Comparison of ENCODE assay signal across 8 mouse cellular contexts in genomic region chr2:144215195-144215594, GRCm38 (mm10). TPM values are rescaled to one million over a fixed set of nuclear protein-coding genes. Genes with fewer than 3 reads are reported as not detected.
DNase-seq lines count a peak whose midpoint lies in the region; ATAC-seq and TF ChIP-seq lines count a peak whose summit lies in the region.

No protein-coding gene starts in this region.

- no peak for TF ChIP-seq POLR2A in lung, adult 2 months (IDR thresholded peaks at IDR 0.05; ENCODE audit: borderline replicate concordance, extremely low read depth, low read depth, low read length)

- no peak for TF ChIP-seq CTCF in lung, embryonic 14.5 days (IDR thresholded peaks at IDR 0.05; ENCODE audit: low read depth)
- no peak for TF ChIP-seq CTCF in lung, adult 2 months (IDR thresholded peaks at IDR 0.05; ENCODE audit: insufficient read depth, low read length)

- H3K9me3 ChIP-seq in lung, embryonic 14.5 days (ENCODE audit: low read depth, low read length): no peaks in the 10 kb centered on the region
- H3K9me3 ChIP-seq in forebrain, embryonic 12.5 days: no peaks in the 10 kb centered on the region
- H3K9me3 ChIP-seq in midbrain, embryonic 15.5 days: no peaks in the 10 kb centered on the region

- no peak overlapping the region for H3K4me2 ChIP-seq in lung, embryonic 14.5 days
- H3K4me2 ChIP-seq in forebrain, embryonic 12.5 days: peak overlapping the region; percentile 23
- no peak overlapping the region; the same call in 1 of the 2 replicates for H3K4me2 ChIP-seq in midbrain, embryonic 15.5 days

- H3K4me1 ChIP-seq in lung, embryonic 14.5 days (ENCODE audit: insufficient read depth): no peaks in the 10 kb centered on the region
- H3K4me1 ChIP-seq in lung, adult 2 months (ENCODE audit: control insufficient read depth, insufficient read depth, low read length): 0 out of 2 replicates have a peak, but pooled peaks cover under 1% of the 10 kb centered on the region
- H3K4me1 ChIP-seq in forebrain, embryonic 12.5 days: peaks cover 13% of the 10 kb centered on the region
- peaks cover 10% of the 10 kb centered on the region for H3K4me1 ChIP-seq in midbrain, embryonic 15.5 days

- no peaks in the 10 kb centered on the region for H3K36me3 ChIP-seq in lung, embryonic 14.5 days (ENCODE audit: insufficient read depth)
- no peaks in the 10 kb centered on the region for H3K36me3 ChIP-seq in forebrain, embryonic 12.5 days (replicated peaks)
- H3K36me3 ChIP-seq in midbrain, embryonic 15.5 days (replicated peaks): no peaks in the 10 kb centered on the region

- no peaks in the 10 kb centered on the region for H3K27me3 ChIP-seq in lung, embryonic 14.5 days (ENCODE audit: insufficient read depth, low read length)
- no peaks in the 10 kb centered on the region for H3K27me3 ChIP-seq in forebrain, embryonic 12.5 days
- H3K27me3 ChIP-seq in midbrain, embryonic 15.5 days (replicated peaks): no peaks in the 10 kb centered on the region

- WGBS in lung, embryonic 14.5 days: 19% methylated on average over 7 of the region's 7 CpGs
- 37% methylated on average over 7 of the region's 7 CpGs for WGBS in lung, adult 2 months
- 1% methylated on average over 7 of the region's 7 CpGs for WGBS in forebrain, embryonic 12.5 days
- WGBS in midbrain, embryonic 15.5 days: 4% methylated on average over 7 of the region's 7 CpGs

- H3K4me3 ChIP-seq in lung, embryonic 14.5 days (ENCODE audit: low read depth, low read length): no peak overlapping the region
- no peak overlapping the region for H3K4me3 ChIP-seq in lung, adult 2 months (replicated peaks; ENCODE audit: extremely low read depth, low read depth, low read length)
- H3K4me3 ChIP-seq in forebrain, embryonic 12.5 days (replicated peaks): no peak overlapping the region
- no peak overlapping the region for H3K4me3 ChIP-seq in midbrain, embryonic 15.5 days

- no peak overlapping the region for H3K27ac ChIP-seq in lung, embryonic 14.5 days (ENCODE audit: low read depth)
- H3K27ac ChIP-seq in forebrain, embryonic 12.5 days: peak overlapping the region; percentile 42; the same call in 1 of the 2 replicates
- H3K27ac ChIP-seq in midbrain, embryonic 15.5 days: peak overlapping the region; percentile 47; the same call in 1 of the 2 replicates

- ATAC-seq in lung, embryonic 14.5 days (ENCODE audit: insufficient read depth): no peak; the same call in 1 of the 2 replicates
- ATAC-seq in forebrain, embryonic 12.5 days (ENCODE audit: low FRiP score): peak; percentile 55; the same call in 1 of the 2 replicates
- peak; percentile 55 for ATAC-seq in midbrain, embryonic 15.5 days (replicated peaks)

- intact Hi-C loops in heart, postnatal 10 days (cut with DNase I): loop anchor here (2.0 to 10.0 kb wide), 4 partner anchors 128 to 240 kb away; partner anchors contain the start of gene Rrbp1

- H3K9ac ChIP-seq in lung, embryonic 14.5 days: no peak overlapping the region
- 0 out of 2 replicates have a peak overlapping the region, but pooled peaks have one; percentile 13 for H3K9ac ChIP-seq in forebrain, embryonic 12.5 days
- no peak overlapping the region for H3K9ac ChIP-seq in midbrain, embryonic 15.5 days

- peak; percentile 35 for DNase-seq in lung, embryonic 14.5 days
- no peak for DNase-seq in lung, adult 2 months
- peak; percentile 76 to 81 for DNase-seq in heart, postnatal 10 days
- DNase-seq in urinary bladder, postnatal 25 days (ENCODE audit: low spot score): no peak
- DNase-seq in cerebellum, adult 18-20 months: no peak
- no peak for DNase-seq in cerebellum, adult 9-10 months

RNA-seq across cellular contexts. Expression of gene Mgme1, which starts 55.3 kb away (rescaled TPM):
- 21.3 and 22.6 TPM in 2 replicates for polyA plus RNA-seq in lung, embryonic 14.5 days (2014; fragmentation: Nextera tagmentation; extraction: Ambion mirVana)
- 2.6 and 3.9 TPM in 2 replicates for polyA plus RNA-seq in lung, adult 2 months (2012; rRNA removed)
- 17.5 and 17.9 TPM in 2 replicates for polyA plus RNA-seq in forebrain, embryonic 12.5 days (2016; fragmentation: Nextera tagmentation; extraction: Ambion mirVana)
- total RNA-seq in heart, postnatal 10 days (2021): 10 to 100 TPM in 1 of 2 experiments, 1 to 10 TPM in 1; 9.8 to 11.5 TPM
- polyA plus RNA-seq in midbrain, embryonic 15.5 days (2015; fragmentation: Nextera tagmentation; extraction: Ambion mirVana): 11.5 and 12.3 TPM in 2 replicates

RNA-seq across cellular contexts. Expression of gene Snx5, which starts 55.5 kb away (rescaled TPM):
- polyA plus RNA-seq in lung, embryonic 14.5 days (2014; fragmentation: Nextera tagmentation; extraction: Ambion mirVana): 135 and 139 TPM in 2 replicates
- polyA plus RNA-seq in lung, adult 2 months (2012; rRNA removed): 29.7 and 34.7 TPM in 2 replicates
- polyA plus RNA-seq in forebrain, embryonic 12.5 days (2016; fragmentation: Nextera tagmentation; extraction: Ambion mirVana): 93.7 and 98.9 TPM in 2 replicates
- total RNA-seq in heart, postnatal 10 days (2021): 10 to 100 TPM; 60.1 to 68.5 TPM
- 62.0 and 62.8 TPM in 2 replicates for polyA plus RNA-seq in midbrain, embryonic 15.5 days (2015; fragmentation: Nextera tagmentation; extraction: Ambion mirVana)

Comparison
In these comparisons a context has a peak if more than half of its experiments do, and no peak if none do; other contexts are left out.
1. DNase-seq: peak in lung, embryonic 14.5 days (single experiment) and heart, postnatal 10 days (2 of 2); none in lung, adult 2 months (single experiment), urinary bladder, postnatal 25 days (single experiment), cerebellum, adult 18-20 months (0 of 2) and cerebellum, adult 9-10 months (single experiment).